Mouse (Mus musculus) common myeloid progenitor, adult 5-6 weeks (primary cell): ENCODE data around the gene Scgb1a1. TPM values are rescaled to one million over a fixed set of nuclear protein-coding genes. Genes with fewer than 3 reads are reported as not detected.
"Not testable (repeated sequence)": the region's sequence is repeated elsewhere in the genome, so short reads cannot be mapped to it uniquely, and the experiment has no call there.

Source experiments
- ATAC-seq: replicated peaks from 2 replicates; pipeline ENCODE4 v1.8.0; 2016; ENCODE audit warnings: low read depth, mild to moderate bottlenecking, moderate TSS enrichment, inconsistent platforms; ENCODE audit not compliant: poor library complexity, severe bottlenecking
- total RNA-seq: library from RNA; stranded (forward); fragments of 200-1000, 187-1606 nt; gene quantifications from 2 replicates; pipeline ENCODE4 v1.2.3, GENCODE M21; 2017

Gene Scgb1a1
- total RNA-seq, 1 experiment from 2014 or later: not detected

DNA sequence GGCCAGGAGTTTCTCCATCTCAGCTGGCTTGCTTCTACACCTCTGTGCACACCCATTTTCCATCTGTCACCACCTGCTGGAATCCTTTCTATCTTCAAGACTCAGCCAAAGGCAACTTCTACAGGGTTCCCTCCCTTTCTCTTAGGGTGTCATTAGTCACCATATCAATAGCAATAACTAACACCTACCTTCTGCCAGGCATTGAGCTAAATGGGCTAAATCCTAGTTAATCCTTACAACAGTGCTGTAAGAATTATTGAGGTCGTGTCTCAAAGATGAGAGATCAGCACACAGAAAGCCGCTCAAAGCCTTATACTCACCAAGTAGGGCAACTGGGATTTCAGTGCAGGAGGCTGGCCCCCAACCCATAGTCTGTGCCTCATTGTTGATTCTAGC is 13.3 kb upstream of the Scgb1a1 start:
- no peak for ATAC-seq

DNA sequence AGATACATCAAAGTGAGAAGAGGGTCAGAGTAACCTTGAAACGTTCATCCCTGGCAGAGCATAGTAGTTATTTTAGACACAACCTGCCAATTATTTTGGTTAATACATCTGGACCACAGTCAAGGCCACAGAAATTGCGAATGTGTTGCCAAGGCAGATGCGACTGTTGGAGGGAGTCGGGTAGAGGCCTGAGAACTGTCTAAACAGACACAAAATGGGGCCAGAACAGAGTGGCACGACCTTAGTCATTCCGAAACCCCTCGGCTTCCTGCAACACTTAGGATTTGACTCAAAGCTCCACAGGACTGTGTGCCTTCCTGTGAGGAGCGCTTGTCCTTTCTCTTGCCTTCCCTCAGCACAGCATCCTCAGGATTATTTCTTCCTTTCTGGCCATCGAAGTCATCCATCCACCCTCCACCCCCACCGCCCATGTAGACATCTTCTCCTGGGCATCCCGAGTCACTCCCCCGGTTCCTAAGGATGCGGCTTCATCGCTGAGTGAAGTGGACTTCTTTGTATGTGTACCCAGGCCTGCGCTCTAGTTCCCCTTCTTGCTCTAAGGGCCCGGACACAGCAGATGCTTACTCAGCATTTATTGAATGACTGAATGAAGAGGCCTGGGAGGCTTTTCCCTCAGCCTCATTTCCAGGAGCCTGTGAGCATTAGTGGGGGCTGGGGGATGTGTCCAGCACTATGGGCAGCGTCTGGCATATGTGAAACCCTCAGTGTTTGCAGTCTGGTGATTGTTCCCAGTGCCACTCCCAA is 12.7 kb upstream of the Scgb1a1 start:
- ATAC-seq: no peak

DNA sequence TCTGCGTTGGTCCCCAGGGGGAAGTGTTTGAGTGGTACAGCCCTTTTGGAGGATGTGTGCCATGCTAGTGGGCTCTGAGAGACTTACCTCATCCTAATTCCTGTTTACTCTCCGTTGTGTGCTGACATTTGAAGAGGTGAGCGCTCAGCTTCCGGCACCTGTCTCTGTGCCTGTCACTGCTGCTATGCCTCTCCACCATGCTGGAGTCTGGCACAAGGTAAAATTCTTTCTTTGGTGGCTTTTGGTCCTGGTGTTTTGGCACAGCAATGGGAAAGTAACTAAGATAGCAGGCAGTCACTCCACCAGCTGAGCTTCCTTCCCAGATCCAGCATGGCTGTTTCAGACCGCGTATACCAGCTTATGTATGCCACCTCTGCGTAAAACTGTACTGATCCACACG is 12.0 kb upstream of the Scgb1a1 start:
- no peak for ATAC-seq

DNA sequence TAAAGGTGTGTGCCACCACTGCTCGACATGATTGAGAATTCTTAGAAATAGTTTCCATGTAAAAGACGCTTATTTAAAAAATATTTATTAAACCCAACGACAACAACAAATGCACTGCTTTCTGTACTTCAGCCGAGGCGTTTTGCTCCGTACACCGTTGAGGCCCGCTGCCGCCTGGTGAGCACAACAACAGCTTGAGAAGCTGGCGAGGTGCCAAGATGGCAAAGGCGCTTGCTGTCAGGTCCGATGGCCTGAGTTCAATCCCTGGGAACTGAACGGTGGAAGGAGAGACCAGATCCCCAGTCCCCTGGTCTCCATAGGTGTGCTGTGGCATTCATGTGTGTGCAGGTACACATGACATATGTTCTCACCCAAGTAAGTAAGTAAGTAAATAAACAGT is 9.7 kb upstream of the Scgb1a1 start:
- ATAC-seq: no peak

DNA sequence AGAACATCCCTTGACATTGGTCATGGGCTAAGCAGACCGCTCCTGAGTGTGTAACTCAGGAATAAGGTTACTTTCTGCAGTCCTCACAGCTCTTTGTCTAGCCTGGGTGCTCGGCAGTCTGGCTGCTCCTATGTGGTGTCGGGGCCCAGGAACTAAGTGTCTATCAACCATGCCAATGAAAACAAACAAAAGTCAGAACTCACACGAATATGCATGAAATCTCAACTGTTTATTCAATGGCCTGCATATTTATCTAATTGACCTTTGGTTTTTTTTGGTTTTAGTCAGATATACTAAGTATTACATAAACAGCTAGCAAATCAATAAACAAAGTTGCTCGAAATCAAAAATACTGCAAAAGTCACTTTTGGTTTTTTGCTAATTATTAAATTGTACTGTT is 7.4 kb upstream of the Scgb1a1 start:
- ATAC-seq: no peak

DNA sequence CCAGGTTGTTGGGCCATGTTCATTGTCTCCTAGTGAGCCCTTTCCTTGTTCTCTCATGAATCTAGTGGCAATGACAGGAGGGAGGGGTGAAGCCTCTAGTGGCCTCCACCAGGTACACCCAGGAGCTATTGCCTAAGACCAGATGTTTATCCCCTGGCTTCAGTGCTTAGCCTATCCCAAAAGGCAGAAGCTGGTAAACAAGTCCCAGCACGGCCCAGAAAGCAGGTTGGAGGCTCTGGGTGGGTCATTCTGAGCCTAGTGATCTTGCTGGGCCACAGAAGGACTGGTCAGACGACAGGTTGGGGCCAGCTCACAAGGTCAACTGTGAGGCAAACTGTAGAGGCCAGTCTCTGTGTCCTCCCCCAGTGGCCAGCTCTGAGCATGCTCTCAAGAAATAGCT is 3.0 kb upstream of the Scgb1a1 start:
- no peak for ATAC-seq

DNA sequence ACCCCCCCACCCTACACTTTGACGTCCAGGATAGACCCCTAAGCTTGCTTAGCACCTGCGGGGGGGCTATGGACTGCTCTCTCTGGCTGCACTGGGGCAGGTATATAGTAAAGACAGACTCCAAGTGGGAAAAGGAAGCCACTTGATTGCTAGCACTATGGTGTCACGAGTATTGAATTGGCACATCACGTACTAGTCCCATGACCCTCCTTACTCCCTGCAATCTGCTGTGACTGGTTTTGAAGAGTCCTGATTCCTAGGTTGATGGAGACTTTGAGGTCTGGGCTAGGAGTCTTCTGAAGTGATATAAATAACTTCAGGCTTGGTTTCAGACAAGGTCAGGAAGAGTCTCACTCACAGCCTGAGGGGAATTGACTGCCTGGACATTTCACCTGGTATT is 2.4 kb upstream of the Scgb1a1 start:
- ATAC-seq: no peak

DNA sequence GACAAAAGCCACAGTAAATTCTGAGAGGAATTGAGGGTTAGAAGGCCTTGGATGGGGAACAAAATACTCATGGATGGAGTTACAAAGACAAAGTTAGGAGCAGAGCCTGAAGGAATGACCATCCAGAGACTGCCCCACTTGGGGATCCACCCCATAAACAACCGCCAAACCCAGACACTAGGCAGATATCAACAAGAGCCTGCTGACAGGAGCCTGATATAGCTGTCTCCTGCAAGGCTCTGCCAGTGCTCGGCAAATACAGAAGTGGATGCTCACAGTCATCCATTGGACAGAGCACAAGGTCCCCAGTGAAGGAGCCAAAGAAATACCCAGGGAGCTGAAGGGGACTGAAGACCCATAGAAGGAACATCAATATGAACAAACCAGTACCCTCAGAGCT is 3.9 kb downstream of the Scgb1a1 start:
- ATAC-seq: not testable (repeated sequence)

DNA sequence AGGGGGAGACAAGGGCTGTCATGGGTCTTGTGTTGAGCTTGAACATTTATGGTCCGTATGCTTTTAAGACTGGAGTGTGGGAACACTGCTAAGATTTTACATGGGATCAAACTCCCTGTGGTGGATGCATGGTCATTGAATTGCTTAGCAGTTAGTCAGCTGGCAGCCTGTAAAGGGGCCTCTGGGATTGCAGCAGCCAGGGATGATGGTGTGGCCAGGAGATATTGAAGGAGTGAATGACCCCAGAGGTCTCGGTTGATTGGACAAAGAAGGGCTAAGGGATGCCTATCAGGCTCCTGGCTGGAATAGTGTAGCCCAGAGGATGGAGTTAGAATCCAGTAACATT is 4.8 kb downstream of the Scgb1a1 start:
- ATAC-seq: no peak

DNA sequence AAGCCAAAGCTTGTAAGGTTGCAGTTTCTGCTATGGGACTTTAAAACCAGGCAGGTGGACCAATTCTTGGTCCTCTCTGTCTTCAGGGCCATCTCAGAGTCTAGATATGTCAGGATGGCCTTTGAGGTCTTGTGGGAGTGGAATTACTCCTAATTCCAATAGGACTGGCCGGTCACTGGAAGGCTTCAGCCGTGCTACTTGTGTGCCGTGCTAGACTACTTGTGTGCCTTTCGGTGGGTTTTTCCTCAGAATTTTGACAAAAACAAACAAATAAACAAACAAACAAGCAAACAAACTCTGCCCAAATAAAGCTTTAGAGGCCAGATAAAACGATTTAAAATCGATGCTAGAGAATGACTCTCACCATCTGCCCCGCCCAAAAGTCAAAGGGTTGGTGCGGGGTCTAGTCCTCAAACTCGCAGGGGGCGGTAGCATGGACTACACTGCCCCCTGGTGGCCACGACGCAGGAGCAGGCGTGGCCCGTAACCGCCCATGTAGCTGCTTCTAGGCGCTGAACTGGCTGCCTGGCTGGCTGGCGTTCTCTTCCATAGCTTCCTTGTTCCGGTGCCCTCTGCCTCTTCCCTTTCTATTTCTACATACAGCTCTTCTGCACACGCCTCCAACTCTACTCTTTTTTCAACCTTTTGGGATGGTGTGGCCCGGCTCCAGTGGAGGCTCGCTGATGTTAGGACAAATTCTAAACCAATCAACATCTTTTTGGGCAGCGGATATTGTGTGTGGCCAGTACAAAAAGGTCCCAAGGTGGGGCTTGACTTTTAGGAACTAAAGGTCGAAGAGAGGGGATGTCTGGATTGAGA is 5.4 kb downstream of the Scgb1a1 start:
- ATAC-seq: peak; percentile 99

DNA sequence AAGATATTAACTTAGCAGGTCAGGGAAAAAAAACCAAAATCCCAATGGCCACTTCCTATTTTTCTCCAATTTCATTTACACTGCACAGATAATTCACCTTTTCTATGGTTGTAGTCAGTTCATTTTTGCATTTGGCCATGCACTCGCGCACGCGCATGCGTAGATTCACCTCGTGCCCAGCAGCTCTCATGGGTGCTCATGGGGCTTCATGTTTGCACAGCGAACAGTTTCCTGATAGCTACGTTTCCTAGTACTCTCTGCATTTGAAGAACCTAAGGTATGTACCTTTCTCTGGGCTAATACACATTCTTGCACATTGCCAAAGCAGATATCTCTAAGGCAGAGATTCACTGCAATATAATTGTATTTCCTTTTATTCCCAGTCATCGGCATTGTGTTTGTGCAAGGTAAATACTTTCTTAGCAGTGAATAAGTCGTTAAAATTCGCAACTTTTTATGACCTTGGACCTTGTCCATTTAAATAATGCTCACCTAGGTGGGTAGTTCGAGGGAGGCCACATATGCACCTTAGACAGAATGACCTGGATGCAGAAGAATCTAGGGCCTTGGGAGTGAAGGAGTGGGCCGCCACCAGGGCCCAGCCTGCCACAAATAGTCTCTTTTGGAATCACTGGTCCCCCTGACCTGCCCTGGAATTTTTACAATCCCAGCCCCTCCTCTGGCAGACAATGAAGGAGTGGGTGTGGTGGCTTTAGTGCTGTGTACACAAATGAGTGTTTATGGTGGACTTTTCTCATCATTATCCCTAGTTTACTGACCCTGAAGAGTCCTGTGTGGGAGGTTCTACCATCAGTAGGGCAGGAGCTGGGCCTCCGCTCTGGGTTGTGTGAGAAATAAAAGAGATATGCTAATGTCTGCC is 6.2 kb downstream of the Scgb1a1 start:
- ATAC-seq: no peak

DNA sequence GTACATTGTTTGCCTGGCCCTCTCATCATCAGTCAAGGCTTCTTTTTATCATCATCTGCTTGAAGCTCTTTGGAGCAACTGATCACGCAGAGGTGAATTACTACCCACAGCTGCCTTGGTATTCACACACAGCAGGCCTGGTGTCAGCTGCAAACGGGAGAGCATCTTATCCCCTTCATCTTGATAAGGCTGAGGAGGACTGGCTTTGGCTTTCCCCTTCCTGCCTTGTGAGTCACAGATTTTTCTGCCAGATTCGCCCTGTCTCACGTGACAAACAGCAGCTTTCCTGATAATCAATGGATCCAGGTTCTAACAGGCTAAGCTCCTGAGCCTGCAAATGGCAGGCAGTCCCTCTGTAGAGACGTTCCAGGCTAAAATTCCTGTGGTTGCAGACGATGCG is 7.8 kb downstream of the Scgb1a1 start:
- ATAC-seq: no peak

DNA sequence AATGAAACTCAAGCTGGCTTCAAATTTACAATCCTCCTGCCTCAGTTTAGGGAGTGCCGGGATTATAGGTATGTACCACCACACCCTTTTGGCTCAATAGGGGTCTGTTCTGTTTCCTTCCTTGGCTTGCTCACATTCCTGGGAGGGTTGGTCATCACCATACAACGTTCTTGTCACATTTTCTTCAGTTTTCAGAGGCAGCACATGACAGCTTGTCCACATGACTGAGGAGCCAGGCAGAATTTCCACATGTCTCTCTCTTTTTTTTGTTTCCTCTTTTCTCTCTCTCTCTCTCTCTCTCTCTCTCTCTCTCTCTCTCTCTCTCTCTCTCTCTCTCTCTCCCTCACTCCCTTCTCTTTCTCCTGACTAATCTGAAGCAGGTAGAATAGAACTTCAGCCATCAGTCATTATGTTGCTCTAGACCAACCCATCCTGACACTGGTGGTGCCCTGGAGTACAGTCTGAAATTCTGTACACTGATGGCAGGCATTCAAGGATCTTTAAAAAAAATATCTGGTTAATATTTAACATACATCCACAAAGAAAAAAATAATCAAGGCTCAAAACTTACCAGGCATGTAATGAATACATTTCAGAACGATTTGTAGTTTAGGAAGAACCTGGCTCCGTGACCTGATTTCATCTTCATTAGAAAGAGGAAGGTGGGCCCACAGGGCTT is 10.6 kb downstream of the Scgb1a1 start:
- ATAC-seq: no peak

DNA sequence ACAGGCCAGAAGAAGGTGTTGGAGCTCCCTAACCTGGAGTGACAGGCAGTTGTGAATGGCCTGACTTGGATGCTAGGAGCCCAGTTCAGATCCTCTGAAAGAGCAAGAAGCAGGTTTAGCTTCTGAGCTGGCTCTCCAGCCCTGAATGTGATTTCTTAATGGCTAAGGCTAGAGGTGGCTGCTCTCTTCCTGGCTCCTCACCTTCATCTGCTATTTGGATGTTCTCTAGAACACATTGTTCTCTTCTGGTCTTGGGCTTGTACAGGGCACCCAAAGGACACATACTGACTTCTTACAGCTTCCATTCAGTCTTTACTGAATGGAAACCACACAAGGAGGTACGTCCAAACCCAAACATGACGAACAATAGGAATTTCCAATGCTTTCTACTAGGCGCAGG is 11.7 kb downstream of the Scgb1a1 start:
- no peak for ATAC-seq

DNA sequence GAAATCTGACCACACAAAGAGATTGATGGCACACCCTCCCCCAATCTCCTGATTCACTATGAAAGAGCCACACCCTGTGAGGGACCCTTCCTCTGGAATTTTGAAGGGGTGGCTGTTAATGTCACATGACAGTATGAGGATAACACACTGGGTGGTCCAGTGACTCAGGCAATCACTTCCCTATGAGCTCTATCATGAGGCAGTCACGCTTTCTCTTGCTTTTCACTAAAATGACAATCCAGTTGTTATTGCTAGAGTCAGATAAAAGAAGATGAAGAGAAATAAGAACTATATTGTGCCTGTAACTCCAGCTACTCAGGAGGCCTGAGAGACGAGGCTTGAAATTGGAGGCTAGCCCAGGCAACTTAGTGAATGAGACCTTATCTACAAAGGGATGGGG is 12.2 kb downstream of the Scgb1a1 start:
- ATAC-seq: no peak

DNA sequence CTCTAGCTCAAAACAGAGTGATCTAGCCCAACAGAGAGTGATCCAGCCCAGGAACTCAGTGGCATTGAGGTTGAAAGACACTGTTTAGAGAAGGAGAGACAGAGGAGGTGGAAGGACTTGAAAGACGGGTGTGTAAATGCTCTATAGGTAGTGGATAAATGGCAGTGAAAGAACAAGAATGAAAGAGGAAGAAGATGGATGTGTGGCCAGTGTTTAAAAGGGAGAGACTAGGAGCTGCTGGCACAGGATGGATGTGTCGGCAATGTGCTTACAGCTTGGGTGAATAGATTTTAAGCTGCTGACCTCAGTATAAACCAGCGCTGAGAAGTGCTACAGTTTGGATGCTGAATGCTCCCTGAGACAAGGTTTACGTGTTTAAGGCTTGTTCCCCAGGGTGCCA is 13.3 kb downstream of the Scgb1a1 start:
- no peak for ATAC-seq

DNA sequence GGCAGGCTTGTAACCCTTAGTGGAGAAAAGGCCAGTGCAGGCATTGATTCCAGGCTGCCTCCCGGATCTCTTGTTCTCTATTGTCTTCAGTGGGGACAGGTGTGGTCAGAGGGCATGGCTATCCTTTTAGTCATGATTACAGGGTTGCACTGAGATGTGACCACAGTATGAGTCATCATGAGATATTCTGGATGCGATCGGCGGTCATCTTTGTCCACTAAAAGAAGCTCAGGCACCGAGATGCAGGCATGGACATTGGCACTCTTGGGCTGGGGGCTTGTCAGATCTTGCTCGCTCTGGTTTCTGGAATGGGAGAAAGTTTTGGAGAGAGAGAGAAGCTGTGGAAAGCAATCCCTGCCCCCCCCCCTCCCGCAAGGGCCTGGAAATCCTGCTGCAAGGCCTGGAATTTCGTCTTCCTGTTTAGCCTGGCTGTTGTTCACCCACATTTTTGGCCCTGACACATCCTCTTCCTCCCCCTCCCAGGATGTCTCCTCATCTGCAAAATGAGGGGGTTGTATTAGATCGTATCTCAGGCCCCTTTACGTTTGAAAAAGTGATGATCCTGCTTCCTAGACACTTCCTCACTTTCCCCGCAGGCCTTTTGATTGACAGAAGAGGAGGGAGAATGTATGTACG is 13.9 kb downstream of the Scgb1a1 start:
- ATAC-seq: no peak

DNA sequence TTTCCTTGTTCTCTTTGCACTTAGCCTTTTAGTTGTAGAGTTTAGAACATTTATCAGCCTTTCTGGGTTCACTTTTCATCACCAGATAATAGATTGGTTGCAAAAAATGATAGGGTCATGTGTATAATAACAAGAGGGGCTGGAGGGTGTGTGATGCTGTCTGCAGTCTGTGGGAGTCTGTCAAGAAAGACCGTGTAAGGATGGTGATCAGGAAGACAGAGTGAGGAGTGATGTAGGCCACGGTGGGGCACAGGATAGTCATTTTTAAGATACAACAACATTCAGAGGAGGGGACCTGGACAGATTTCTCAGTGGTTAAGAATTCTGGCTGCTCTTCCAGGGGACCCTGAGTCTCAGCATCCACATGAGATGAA is 15.6 kb downstream of the Scgb1a1 start:
- no peak for ATAC-seq

DNA sequence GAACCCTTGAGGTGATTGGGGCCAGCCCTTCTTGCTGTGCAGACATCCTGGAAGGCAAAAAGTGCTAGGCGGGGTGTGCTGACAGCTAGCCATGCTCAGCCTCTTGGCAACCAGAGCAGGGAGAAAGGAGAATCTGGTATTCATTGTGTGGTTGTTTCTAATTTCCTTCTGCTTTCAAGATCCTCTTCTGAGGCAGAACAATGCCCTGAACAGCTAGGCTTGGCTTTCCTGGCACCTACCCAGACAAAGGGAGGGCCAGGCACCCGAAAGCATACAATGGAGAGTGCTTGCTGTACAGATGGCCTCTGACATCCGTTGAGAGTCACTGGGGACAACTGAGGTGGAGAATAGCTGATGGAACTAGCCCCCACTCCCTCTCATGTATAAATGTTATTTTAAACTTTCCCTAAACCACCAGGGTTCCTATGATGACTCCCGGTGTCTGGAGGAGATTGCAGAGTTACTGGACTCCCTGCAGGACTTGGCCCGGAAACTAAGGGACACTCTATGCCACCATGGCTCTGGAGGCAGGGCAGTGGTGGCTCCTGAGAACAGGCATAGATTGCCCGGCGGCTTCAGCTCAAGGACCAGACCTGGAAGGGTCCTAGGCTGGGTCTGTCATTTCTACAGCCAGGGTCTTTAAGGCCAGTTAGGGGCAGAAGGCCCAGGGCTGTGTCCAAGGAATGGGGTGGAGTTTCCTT is 16.2 kb downstream of the Scgb1a1 start:
- ATAC-seq: peak; percentile 67
